Mouse (Mus musculus): Measurements from ENCODE around the gene Nfam1. TPM values are rescaled to one million over a fixed set of nuclear protein-coding genes. Genes with fewer than 3 reads are reported as not detected.
"Not testable (repeated sequence)": the region's sequence is repeated elsewhere in the genome, so short reads cannot be mapped to it uniquely, and the experiment has no call there.

The Nfam1 gene
- total RNA-seq (2014; fragmentation: Nextera tagmentation), result 60.7 and 62.4 TPM in 2 replicates
- 45.3 and 52.8 TPM in 2 replicates for total RNA-seq (2017)

DNA sequence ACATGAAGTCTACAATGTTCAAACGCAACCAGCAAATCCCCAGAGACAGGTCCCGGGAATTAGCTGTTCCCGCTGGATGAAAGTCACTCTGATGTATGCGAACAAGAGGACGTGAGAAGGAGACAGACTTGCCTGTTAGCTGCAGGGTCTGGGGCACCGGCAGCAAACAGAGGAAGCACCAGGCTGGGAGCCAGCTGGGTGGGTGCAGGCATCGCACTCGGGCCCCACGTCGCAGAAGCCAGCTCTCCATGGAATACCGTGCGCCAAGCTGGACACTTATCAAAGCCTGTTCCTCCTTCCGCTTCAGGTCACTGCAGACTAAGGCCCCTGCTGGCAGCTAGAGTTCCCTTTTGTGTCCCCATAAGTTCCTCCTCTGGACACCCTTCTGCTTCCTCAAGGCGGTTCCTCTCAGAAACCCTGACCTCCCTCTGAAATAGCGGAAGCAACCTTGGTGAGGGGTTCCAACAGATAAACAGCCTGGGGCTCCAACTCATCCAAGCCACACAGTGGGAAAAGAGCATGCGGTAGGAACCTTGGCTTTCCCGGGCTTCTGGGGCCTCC lies at the start of gene Nfam1:
Gene Nfam1, minus strand, starts transcription at position 326 of the 561 bp plus-strand sequence.
- peak; percentile 77 for ATAC-seq (replicated peaks; ENCODE audit: poor library complexity, severe bottlenecking)

DNA sequence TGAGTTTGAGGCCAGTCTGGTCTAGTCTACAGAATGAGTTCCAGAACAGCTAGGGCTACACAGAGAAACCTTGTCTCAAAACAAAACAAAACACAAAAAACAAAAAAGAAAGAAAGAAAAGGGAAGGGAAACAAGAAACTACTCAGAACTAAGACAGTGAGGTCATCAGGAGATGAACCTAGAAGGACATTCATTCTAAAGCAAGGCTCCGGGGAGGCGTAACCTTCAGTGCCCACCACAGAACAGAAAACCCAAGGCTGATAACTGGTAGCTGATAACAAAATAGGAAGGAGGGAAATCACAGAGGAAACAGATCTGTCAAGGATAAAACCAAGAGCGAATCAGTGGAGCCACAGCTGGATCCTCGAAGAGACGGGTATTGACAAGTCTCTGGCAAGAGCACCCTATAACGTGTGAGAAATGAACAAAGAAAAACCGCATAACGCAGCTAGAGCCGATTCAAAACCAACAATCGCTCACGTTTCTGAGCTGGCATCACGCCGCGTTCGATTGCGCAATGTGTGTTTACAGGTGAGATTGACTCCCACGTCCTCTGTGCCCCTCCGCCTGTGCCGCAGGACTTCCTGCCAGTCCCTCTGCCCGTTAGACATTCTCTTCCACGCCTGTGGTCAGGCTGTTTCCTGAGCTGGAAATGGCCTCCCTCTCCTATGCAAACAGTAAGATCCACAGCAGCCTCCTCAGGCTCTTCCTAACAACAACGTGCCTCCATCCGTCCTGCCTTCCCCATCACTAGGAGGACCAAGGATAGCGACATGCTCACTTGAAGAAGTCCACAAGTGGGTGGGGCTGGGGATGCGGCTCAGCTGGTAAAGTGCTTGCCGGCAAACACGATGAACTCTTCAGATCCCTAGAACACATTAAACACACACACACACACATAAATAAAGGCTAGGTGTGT lies 42.8 kb upstream of the Nfam1 start:
- peak; percentile 56 for ATAC-seq (replicated peaks; ENCODE audit: poor library complexity, severe bottlenecking)

DNA sequence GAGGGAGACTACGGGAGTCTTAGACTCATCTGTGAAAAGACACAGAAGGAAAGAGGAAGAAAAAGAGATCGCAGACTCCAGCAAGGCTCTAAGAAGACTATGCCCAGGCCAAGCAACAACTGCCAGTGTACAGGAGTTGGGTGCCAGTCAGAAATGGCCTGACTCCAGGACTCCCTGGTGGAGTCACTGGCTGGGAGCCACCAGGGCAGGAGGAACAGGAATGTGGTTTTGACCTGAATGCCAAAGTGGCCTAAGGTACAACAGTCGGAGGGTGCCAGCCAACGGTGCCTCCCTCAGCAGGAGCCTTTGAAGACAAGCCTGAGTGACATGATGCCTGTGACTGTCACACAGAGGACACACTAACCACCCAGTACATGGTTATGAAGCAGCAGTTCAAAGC lies 41.1 kb upstream of the Nfam1 start:
- ATAC-seq (replicated peaks; ENCODE audit: poor library complexity, severe bottlenecking), result no peak

DNA sequence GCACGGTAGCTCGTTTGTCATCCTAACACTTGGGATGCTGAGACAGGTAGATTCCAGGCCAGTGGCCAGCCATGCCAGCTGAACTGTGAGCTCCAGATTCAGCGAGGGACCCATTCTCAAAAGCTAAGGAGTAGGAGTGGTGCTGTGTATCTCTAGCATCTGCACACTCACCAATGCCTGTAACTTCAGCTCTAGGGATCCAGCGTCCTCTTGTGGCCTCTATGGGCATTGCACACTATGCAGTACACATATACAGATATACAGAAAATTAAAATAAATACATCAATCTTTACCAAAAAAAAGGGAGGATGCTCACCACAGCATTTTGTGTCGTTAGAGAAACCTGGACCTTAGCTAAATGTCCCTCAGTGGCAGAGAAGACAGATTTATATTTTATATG lies 38.6 kb upstream of the Nfam1 start:
- no peak for ATAC-seq (replicated peaks; ENCODE audit: poor library complexity, severe bottlenecking)

DNA sequence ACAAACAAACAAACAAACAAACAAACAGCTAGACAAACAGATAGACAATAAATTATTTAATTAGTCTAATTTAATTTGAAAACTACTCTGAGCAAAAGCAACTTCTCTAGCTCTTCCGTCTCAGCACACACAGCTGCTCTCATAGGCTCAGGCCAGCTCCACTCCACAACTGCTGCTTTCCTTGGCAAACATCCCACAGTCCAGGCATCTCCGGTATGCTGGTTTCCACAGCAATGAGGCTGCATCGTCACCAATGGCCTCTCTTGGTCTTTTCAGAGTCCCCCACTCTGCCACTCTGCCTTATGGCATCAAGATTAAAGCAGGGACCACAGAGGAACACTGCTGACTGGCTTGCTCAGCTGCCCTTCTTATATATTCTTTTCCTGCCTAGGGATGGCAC lies 37.8 kb upstream of the Nfam1 start:
- ATAC-seq (replicated peaks; ENCODE audit: poor library complexity, severe bottlenecking), result no peak

DNA sequence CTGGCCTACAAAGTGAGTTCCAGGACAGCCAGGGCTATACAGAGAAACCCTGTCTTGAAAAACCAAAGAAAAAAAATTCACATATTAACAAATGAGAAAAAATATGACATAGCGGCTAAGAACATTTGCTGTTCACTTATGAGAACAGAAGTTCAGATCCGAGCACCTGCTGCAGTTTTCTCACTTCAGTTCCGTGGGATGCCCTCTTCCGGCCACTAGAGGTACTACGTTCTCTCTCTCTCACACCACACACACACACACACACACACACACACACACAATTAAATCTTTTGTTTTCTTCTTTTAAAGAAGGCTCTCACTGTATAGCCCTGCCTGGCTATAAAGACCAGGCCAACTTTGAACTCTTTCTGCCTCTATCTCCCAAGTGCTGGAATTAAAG lies 35.2 kb upstream of the Nfam1 start:
- no peak for ATAC-seq (replicated peaks; ENCODE audit: poor library complexity, severe bottlenecking)

DNA sequence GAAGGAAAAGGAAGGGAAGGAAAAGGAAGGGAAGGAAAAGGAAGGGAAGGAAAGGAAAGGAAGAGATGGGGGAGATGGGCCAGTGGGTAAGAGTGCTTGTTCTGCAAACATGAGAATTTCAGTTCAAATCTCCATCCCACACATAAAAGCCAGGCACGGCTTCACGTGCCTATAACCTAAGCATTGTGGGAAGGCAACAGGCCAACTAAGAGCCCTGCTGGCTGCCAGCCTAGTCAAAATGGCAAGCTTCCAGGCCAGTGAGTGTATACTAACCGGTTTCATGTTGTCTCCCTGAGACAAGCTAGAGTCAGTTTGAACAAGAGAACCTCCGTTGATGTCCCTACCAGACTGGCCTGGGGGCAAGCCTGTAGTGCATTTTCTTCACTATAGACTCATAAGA lies 32.4 kb upstream of the Nfam1 start:
- ATAC-seq (replicated peaks; ENCODE audit: poor library complexity, severe bottlenecking), result no peak

DNA sequence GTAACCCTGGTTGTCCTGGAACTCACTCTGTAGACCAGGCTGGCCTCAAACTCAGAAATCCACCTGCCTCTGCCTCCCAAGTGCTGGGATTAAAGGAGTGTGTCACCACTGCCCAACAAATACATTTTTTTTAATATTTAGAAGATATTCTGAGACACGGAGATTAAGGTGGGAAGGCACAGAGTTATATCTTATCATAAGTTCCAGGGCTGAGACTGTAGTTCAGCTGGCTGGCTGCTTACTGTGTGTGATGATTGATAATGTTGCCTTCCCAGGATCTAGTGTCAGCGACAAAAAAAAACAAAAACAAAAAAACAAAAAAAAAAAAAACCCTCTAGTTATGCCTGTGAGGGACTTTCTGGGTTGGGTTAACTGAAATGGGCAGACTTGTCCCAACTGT lies 29.5 kb upstream of the Nfam1 start:
- not testable (repeated sequence) for ATAC-seq (replicated peaks; ENCODE audit: poor library complexity, severe bottlenecking)

DNA sequence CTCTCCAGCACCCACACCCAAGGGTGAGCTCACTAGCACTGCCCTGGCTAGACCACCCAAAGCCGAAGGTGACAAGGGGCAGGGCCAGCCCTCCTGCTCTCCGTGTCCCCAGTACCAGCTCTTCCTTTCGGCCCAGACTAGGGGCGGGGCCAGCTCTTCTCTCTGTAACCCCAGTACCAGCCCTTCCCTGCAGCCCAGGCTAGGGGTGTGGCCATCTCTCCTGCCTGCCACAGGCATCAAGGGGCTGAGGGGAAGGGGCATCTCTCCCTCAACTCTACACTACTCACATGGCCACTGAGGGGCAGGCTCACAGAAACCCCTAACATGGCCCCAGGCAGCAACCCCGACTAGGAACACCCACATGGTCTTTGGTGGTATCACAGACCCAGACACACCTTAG lies 28.6 kb upstream of the Nfam1 start:
- peak; percentile 20; the same call in 1 of the 2 replicates for ATAC-seq (replicated peaks; ENCODE audit: poor library complexity, severe bottlenecking)

DNA sequence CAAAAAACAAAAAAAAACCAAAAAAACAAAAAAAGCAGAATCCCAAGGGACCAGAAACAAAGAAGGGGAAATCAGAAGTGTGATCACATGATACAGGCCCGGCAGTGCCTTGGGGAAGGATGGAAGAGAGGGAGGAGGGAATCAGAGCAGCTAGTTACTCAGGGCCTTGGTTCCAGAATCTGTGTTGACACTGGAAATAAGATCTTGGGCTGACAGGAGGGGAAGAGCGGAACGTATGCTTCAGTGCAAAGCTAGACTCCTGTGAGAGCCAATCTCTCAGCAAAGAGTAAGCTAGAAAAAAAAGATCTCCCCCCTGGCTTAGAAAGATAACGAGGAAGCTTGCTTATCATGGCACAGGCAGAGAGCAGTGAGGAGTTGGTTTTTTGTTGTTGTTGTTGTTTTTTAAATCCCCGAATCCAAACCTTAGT lies 26.1 kb upstream of the Nfam1 start:
- ATAC-seq (replicated peaks; ENCODE audit: poor library complexity, severe bottlenecking), result no peak

DNA sequence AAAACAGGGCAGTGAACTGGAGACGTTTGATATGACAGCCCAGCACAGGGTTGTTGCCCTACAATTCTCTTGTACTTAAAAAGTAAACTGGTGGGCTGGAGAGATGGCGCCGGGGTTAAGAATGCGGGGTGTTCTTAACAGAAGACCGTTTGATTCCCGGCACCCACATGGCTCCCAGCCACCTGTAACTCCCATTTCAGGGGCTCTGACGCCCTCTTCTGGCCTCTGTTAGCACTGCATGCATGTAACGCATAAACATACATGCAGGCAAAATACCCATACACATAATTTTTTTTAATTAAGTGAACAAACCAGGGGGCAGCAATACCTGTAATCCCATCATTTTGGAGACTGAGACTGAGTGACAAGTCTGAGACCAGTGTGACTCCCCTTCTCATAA lies 24.4 kb upstream of the Nfam1 start:
- no peak for ATAC-seq (replicated peaks; ENCODE audit: poor library complexity, severe bottlenecking)

DNA sequence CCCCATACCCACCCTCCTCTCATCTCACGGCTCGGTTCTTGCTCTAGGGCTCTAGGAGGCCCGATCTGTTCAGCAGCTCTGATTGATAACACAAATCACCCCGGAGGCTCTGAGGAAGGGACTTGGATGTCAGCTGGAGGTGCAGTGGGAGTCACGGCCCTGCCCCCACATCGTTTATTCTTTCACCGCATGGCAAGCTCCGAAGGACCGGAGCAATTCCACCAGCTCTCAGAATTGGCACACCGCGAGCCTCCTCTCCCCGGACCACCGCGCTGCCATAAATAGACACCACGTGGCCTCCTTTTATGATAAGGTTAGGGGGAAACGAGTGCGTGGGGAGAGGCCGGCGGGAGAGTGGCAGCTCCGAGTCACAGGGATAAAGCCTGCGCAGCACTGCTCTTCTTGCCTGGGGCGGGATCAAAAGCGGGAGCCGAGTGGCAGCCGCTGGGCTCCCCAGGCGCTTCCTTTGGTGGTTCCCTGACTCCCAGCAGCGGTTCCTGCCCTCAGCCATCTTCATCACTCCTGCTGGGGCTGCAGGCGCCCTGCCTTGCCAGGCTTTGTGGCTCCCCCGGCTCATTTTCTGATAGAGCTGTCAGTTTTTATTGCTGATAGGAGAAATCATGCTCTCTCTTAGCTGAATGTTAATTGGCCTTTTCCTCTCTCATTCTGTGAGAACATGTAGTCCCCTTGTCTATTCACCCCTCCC lies 23.4 kb upstream of the Nfam1 start:
- peak; percentile 40 for ATAC-seq (replicated peaks; ENCODE audit: poor library complexity, severe bottlenecking)

DNA sequence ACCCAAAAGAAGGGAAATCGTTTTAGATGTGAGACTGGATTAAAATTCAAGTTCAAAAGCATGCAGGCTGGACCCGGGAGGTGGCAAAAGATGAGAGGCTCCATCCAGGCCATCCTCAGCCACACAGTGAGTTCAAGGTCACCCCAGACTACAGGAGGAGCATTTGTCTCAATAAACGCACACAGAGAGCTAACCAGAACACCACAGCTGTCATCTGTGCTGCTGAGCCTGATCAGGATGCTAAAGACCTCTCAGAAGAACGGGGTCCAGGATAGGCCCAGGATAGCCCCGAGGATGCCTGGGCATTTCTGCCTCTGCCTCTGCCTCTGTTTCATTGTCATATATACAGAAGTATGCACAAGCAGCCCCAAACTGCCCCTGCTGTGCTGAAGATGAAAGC lies 22.5 kb upstream of the Nfam1 start:
- ATAC-seq (replicated peaks; ENCODE audit: poor library complexity, severe bottlenecking), result no peak

DNA sequence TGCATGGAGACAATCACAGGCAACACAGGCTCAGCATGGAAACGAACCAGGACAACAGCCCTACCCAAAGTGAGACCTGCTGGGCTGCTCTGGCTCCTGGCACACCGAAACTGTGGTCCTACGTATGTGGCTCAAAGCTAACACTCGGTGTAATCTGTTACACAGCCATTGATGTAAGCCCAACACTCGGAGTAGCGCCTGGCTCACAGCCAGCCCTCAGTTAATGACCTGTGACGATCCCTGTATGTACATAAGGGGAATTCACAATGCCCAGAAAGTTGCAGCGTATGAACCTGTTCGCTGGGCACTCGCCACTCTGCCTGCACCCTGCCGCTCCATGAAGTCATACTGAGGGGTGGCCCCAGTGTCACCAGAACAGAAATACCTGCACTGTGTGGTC lies 20.2 kb upstream of the Nfam1 start:
- no peak for ATAC-seq (replicated peaks; ENCODE audit: poor library complexity, severe bottlenecking)

DNA sequence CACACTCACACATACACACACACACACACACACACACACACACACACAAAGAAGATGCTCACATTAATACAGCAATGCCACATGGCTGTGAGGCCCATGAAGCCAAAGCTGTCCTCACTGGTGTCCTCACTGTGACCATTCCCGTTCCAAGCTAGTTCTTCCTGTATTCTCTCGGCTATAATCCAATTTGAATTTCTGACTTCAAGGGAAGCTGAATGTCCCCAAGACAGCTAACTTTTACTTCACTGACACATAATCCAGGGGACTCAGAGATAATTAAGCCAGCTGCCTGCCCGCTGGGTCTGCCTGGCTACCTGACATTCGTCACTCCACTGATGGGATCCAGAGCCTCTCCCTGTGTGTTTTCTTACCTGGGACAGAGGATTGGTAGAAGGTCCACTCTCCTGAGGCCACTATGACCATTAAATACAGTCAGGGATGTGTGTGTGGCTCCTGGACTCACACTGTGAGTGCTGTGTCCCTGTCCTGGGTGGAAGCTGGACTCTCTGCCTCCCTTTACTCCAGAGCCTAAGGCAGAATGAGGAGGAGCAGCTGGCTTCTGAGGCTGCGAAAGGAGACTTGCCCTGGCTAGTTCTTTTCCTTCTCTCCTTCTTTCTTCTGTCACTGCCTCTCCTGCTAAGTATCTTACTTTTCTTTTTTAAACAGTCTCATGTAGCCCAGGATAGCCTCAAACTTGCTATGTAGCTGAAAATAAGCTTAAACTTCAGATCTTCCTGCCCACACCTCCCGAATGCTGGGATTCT lies 19.4 kb upstream of the Nfam1 start:
- ATAC-seq (replicated peaks; ENCODE audit: poor library complexity, severe bottlenecking), result no peak

DNA sequence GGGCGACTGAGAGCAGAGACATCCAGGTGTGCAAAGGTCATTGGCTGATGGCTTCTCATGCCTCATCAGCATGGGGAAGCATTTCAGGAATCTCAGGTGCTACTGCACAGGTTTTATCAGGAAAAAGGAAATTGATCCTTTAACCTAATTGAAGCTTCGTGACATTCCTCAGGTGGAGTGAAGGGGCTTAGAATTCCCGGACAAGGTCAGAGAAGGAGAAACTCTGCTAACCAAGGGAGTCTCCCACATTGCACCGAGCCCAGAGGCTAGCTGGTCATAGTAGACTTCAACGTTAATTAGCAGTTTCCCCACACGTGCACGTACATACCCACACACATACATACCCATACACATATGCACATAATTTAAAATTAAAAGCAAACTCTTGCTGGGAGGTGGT lies 13.6 kb upstream of the Nfam1 start:
- ATAC-seq (replicated peaks; ENCODE audit: poor library complexity, severe bottlenecking), result no peak

DNA sequence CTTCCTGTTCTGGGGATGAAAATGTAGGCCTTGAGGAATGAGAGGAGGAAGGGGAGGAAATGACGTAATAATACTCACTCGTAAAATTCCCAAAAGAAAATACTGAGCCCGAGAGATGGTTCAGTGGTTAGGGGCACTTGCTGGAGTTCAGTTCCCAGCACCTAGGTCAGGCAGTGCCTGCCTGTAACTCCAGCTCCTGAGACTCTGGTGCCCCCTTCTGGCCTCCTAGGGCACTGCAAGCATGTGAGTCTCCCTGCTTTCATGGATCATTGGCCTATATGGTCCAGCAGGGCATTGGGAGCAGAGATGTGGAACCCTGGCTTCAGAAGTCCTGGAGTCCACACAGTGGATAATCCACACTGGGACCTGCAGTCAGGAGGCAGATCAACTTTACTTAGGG lies 13.2 kb upstream of the Nfam1 start:
- ATAC-seq (replicated peaks; ENCODE audit: poor library complexity, severe bottlenecking), result no peak

DNA sequence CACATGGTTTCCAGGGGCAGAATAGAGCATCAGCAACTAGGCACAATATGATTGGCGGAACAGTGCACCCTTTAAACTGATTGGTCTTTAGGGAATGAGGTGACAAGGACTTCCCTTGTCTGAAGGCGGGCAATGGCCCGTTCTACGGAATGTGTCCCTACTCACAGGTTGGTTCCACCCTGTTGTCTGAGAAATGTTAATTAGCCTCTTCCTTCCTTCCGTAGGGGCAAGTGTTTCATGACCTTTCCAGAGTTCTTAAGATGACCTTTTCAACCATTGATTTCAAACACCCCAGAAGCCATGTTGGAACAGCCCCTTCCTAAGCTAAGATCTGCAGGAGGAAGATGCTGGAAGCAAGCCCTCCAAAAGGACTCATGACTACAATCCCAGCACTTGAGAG lies 12.5 kb upstream of the Nfam1 start:
- ATAC-seq (replicated peaks; ENCODE audit: poor library complexity, severe bottlenecking), result not testable (repeated sequence)

DNA sequence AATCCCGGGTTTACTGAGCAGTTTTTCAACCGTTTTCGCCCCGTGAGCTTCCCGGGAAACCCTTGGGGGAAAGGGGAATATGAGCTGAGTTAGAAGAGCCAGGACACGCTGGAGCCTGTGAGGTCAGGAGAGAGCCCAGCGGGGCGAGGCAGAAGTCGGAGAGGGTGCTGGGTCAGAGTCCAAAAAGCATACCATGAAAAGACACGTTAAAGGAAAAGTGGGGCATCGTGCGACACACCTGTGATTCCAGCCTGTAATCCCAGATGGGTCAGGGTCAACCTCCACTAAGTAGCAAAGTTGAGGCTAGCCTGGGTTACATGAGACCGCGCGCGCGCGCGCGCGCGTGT lies 10.2 kb upstream of the Nfam1 start:
- no peak for ATAC-seq (replicated peaks; ENCODE audit: poor library complexity, severe bottlenecking)

DNA sequence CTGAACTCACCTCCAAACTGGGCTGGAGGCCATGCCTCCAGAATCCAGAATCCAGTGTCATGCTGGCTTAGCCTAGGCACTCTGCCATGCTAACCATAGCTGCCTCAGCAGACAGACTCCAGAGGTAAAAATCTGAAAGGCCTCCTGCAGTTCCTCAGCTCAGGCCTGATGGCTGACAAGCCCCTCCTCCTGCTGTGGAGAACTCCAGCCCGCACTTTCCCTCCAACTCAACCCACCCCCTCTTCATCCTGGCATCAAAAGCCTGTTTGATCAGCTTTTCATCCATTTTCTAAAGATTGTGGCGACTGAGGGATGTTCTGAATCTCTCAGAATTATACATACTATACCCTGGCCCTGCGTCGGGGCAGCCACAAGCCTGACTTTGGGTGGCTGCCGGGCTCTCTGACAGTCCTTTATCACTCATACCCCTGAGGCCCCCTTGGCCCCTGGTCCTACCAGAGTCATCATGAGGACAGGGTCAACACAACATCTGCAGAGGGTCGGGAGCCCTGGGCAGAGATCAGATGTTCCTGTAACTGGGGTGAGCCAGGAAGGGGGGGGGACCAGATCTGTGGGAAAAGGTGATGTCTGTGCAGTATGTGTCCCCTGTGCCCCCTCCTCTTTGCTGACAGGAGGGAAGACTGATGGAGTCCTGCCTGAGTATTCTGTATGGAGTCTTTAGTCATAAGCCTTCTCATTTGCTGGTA lies 9.7 kb upstream of the Nfam1 start:
- ATAC-seq (replicated peaks; ENCODE audit: poor library complexity, severe bottlenecking), result no peak

Measured in granulocyte monocyte progenitor cell, adult 5-6 weeks (primary cell).